Mouse (Mus musculus): ENCODE data around the gene Dpp9. TPM values are rescaled to one million over a fixed set of nuclear protein-coding genes. Genes with fewer than 3 reads are reported as not detected.

Dpp9 gene
- polyA plus RNA-seq, 1 experiment from 2014 or later, result 34.3 TPM

GRCm38 (mm10) chr17:56196860-56197259 is 21.8 kb downstream of the Dpp9 start:
- no peaks in the 10 kb centered on the region for H3K27me3 ChIP-seq (ENCODE audit: insufficient read depth, poor library complexity, severe bottlenecking)
- no peaks in the 10 kb centered on the region for H3K9me3 ChIP-seq
- WGBS, result 73% methylated on average over 2 of the region's 2 CpGs
- H3K36me3 ChIP-seq, result peaks cover 93% of the 10 kb centered on the region
- H3K4me1 ChIP-seq, result no peaks in the 10 kb centered on the region
- no peak overlapping the region for H3K4me3 ChIP-seq
- no peak overlapping the region for H3K27ac ChIP-seq
- DNase-seq (ENCODE audit: low spot score), result no peak

GRCm38 (mm10) chr17:56194765-56195164 is 23.9 kb downstream of the Dpp9 start:
- Histone ChIP-seq H3K4me1 (no peaks in the 10 kb centered on the region), H3K27ac (no peak overlapping the region), H3K9me3 (no peaks in the 10 kb centered on the region), H3K36me3 (peaks cover 94% of the 10 kb centered on the region), H3K4me3 (no peak overlapping the region), H3K27me3 (ENCODE audit: insufficient read depth, poor library complexity, severe bottlenecking) (no peaks in the 10 kb centered on the region)
- DNase-seq (ENCODE audit: low spot score), result no peak
- 92% methylated on average over 13 of the region's 13 CpGs for whole genome bisulfite sequencing

GRCm38 (mm10) chr17:56194357-56194756 is 24.3 kb downstream of the Dpp9 start:
- no peak overlapping the region for H3K27ac ChIP-seq
- DNase-seq (ENCODE audit: low spot score), result no peak
- H3K4me3 ChIP-seq, result no peak overlapping the region
- no peaks in the 10 kb centered on the region for H3K9me3 ChIP-seq
- H3K4me1 ChIP-seq, result no peaks in the 10 kb centered on the region
- WGBS, result 91% methylated on average over 12 of the region's 12 CpGs
- H3K36me3 ChIP-seq, result peaks cover 97% of the 10 kb centered on the region
- no peaks in the 10 kb centered on the region for H3K27me3 ChIP-seq (ENCODE audit: insufficient read depth, poor library complexity, severe bottlenecking)

GRCm38 (mm10) chr17:56191266-56191665 is 27.4 kb downstream of the Dpp9 start:
- no peaks in the 10 kb centered on the region for H3K27me3 ChIP-seq (ENCODE audit: insufficient read depth, poor library complexity, severe bottlenecking)
- H3K27ac ChIP-seq, result no peak overlapping the region
- H3K4me3 ChIP-seq, result no peak overlapping the region
- H3K9me3 ChIP-seq, result no peaks in the 10 kb centered on the region
- WGBS, result 88% methylated on average over 6 of the region's 6 CpGs
- DNase-seq (ENCODE audit: low spot score), result no peak
- H3K4me1 ChIP-seq, result no peaks in the 10 kb centered on the region
- H3K36me3 ChIP-seq, result peaks cover 97% of the 10 kb centered on the region

- peaks cover 21% of the 10 kb centered on the region for H3K4me1 ChIP-seq
Measured at GRCm38 (mm10) chr17:56185281-56186141, 33.2 kb downstream of the Dpp9 start.

GRCm38 (mm10) chr17:56183658-56184103 is 35.0 kb downstream of the Dpp9 start, which contains the start of gene Mydgf:
TSS of gene Mydgf (minus strand) at chr17:56183920.
- Histone ChIP-seq H3K27ac (peak within 1 kb of the TSS; percentile 90), H3K9me3 (no peaks in the 10 kb centered on the region), H3K36me3 (peaks cover 63% of the 10 kb centered on the region), H3K27me3 (ENCODE audit: insufficient read depth, poor library complexity, severe bottlenecking) (no peaks in the 10 kb centered on the region), H3K4me1 (peaks cover 26% of the 10 kb centered on the region), H3K4me3 (peak within 1 kb of the TSS; percentile 91)
- peak; percentile 98 for DNase-seq (ENCODE audit: low spot score)
- under 1% methylated on average over 47 of the region's 47 CpGs for WGBS

More at GRCm38 (mm10) chr17:56185281-56186141, 33.2 kb downstream of the Dpp9 start:
- Histone ChIP-seq H3K4me3 (no peak overlapping the region), H3K27ac (peak overlapping the region; percentile 43; the same call in 1 of the 2 replicates), H3K27me3 (ENCODE audit: insufficient read depth, poor library complexity, severe bottlenecking) (no peaks in the 10 kb centered on the region), H3K36me3 (peaks cover 64% of the 10 kb centered on the region), H3K9me3 (no peaks in the 10 kb centered on the region)
- DNase-seq (ENCODE audit: low spot score), result no peak
- WGBS, result 47% methylated on average over 11 of the region's 11 CpGs

GRCm38 (mm10) chr17:56182975-56183657 is 35.6 kb downstream of the Dpp9 start:
- 1% methylated on average over 14 of the region's 14 CpGs for WGBS
- Histone ChIP-seq H3K9me3 (no peaks in the 10 kb centered on the region), H3K4me3 (peak overlapping the region; percentile 91), H3K36me3 (peaks cover 61% of the 10 kb centered on the region), H3K27ac (peak overlapping the region; percentile 90), H3K4me1 (peaks cover 26% of the 10 kb centered on the region), H3K27me3 (ENCODE audit: insufficient read depth, poor library complexity, severe bottlenecking) (no peaks in the 10 kb centered on the region)
- no peak for DNase-seq (ENCODE audit: low spot score)

GRCm38 (mm10) chr17:56175416-56175815 is 43.3 kb downstream of the Dpp9 start:
- Histone ChIP-seq H3K4me1 (peaks cover 14% of the 10 kb centered on the region), H3K9me3 (no peaks in the 10 kb centered on the region), H3K4me3 (no peak overlapping the region), H3K36me3 (peaks cover 60% of the 10 kb centered on the region), H3K27me3 (ENCODE audit: insufficient read depth, poor library complexity, severe bottlenecking) (no peaks in the 10 kb centered on the region), H3K27ac (no peak overlapping the region)
- 96% methylated on average over 3 of the region's 3 CpGs for WGBS
- DNase-seq (ENCODE audit: low spot score), result no peak

GRCm38 (mm10) chr17:56173401-56174046 is 45.2 kb downstream of the Dpp9 start:
- Histone ChIP-seq H3K36me3 (peaks cover 42% of the 10 kb centered on the region), H3K27me3 (ENCODE audit: insufficient read depth, poor library complexity, severe bottlenecking) (no peaks in the 10 kb centered on the region), H3K9me3 (no peaks in the 10 kb centered on the region), H3K27ac (no peak overlapping the region), H3K4me1 (peaks cover 17% of the 10 kb centered on the region), H3K4me3 (no peak overlapping the region)
- DNase-seq (ENCODE audit: low spot score), result no peak
- WGBS, result 54% methylated on average over 10 of the region's 10 CpGs

- H3K27ac ChIP-seq, result no peak overlapping the region
- no peaks in the 10 kb centered on the region for H3K27me3 ChIP-seq (ENCODE audit: insufficient read depth, poor library complexity, severe bottlenecking)
- no peaks in the 10 kb centered on the region for H3K9me3 ChIP-seq
- no peak overlapping the region for H3K4me3 ChIP-seq
- peaks cover 27% of the 10 kb centered on the region for H3K36me3 ChIP-seq
- peaks cover 17% of the 10 kb centered on the region for H3K4me1 ChIP-seq
- no peak for DNase-seq (ENCODE audit: low spot score)
- WGBS, result 90% methylated on average over 17 of the region's 17 CpGs
Measured at GRCm38 (mm10) chr17:56171881-56172280, 46.8 kb downstream of the Dpp9 start.

GRCm38 (mm10) chr17:56171456-56171855 is 47.2 kb downstream of the Dpp9 start:
- no peak for DNase-seq (ENCODE audit: low spot score)
- no peaks in the 10 kb centered on the region for H3K9me3 ChIP-seq
- no peaks in the 10 kb centered on the region for H3K27me3 ChIP-seq (ENCODE audit: insufficient read depth, poor library complexity, severe bottlenecking)
- H3K27ac ChIP-seq, result no peak overlapping the region
- H3K4me1 ChIP-seq, result peaks cover 17% of the 10 kb centered on the region
- peaks cover 23% of the 10 kb centered on the region for H3K36me3 ChIP-seq
- 77% methylated on average over 9 of the region's 9 CpGs for WGBS
- H3K4me3 ChIP-seq, result no peak overlapping the region

- WGBS, result 64% methylated on average over 10 of the region's 10 CpGs
- Histone ChIP-seq H3K27me3 (ENCODE audit: insufficient read depth, poor library complexity, severe bottlenecking) (no peaks in the 10 kb centered on the region), H3K4me1 (peaks cover 17% of the 10 kb centered on the region), H3K4me3 (no peak overlapping the region), H3K9me3 (no peaks in the 10 kb centered on the region), H3K27ac (peak overlapping the region; percentile 74), H3K36me3 (peaks cover 19% of the 10 kb centered on the region)
- DNase-seq (ENCODE audit: low spot score), result no peak
Measured at GRCm38 (mm10) chr17:56170636-56171035, 48.1 kb downstream of the Dpp9 start.
